Mouse (Mus musculus) olfactory bulb, adult 2 months (tissue): ENCODE data around the gene Trmt10b.

Experiments used
- CTCF ChIP-seq: fragments of 200-500 bp; IDR thresholded peaks from 2 replicates; pipeline ENCODE4 v1.5.1; 2012; ENCODE audit warnings: low read depth, mild to moderate bottlenecking, low read length, moderate library complexity; ENCODE audit not compliant: insufficient read depth
- POLR2A ChIP-seq: fragments of 200-500 bp; IDR thresholded peaks from 2 replicates; pipeline ENCODE4 v1.6.1; 2012; ENCODE audit warnings: mild to moderate bottlenecking, low read depth, low read length, moderate library complexity; ENCODE audit not compliant: insufficient read depth

DNA sequence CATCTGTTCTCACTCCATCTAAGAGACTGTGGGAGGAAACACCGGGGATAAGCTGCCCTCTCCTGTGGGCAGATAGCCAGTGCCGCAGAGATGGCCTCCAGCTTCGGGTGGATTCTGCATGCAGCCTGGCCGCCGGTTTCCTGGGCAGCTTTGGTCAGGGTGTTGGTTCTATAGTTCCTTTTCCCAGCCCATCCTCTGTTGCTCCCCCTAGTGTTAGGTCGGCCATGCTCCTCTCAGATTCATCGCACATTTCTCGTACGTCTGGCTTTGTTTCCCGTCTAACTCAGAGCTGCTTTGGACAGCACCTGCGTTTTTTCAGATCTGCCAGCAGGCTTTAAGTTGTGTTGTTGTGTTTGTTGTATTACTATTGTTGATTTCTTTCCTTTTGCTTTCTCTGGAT, 11.1 kb downstream of the Trmt10b start:
- TF ChIP-seq POLR2A (no peak), CTCF (peak; percentile 13; the same call in 1 of the 2 replicates)
